Mouse (Mus musculus): ENCODE measurements around the gene Cdc25b. TPM values are rescaled to one million over a fixed set of nuclear protein-coding genes. Genes with fewer than 3 reads are reported as not detected.
"Not testable (repeated sequence)": the region's sequence is repeated elsewhere in the genome, so short reads cannot be mapped to it uniquely, and the experiment has no call there.

The Cdc25b gene
- polyA plus RNA-seq, 1 experiment from 2014 or later, result 85.7 TPM

GRCm38 (mm10) chr2:131221853-131222515 is 35.2 kb downstream of the Cdc25b start:
- H3K9me3 ChIP-seq (replicated peaks), result no peaks in the 10 kb centered on the region
- WGBS, result 74% methylated on average over 3 of the region's 3 CpGs
- H3K4me3 ChIP-seq, result no peak overlapping the region

GRCm38 (mm10) chr2:131222562-131222961 is 35.8 kb downstream of the Cdc25b start:
- Histone ChIP-seq H3K36me3 (no peaks in the 10 kb centered on the region), H3K4me3 (no peak overlapping the region), H3K4me2 (replicated peaks) (no peak overlapping the region), H3K4me1 (no peaks in the 10 kb centered on the region), H3K9ac (no peak overlapping the region), H3K27me3 (no peaks in the 10 kb centered on the region), H3K27ac (no peak overlapping the region), H3K9me3 (replicated peaks) (no peaks in the 10 kb centered on the region)
- 61% methylated on average over 5 of the region's 5 CpGs for WGBS
- no peak for ATAC-seq (ENCODE audit: low FRiP score)

More at GRCm38 (mm10) chr2:131221853-131222515, 35.2 kb downstream of the Cdc25b start:
- H3K36me3 ChIP-seq, result no peaks in the 10 kb centered on the region
- no peak for ATAC-seq (ENCODE audit: low FRiP score)
- H3K4me2 ChIP-seq (replicated peaks), result no peak overlapping the region
- no peaks in the 10 kb centered on the region for H3K4me1 ChIP-seq
- no peaks in the 10 kb centered on the region for H3K27me3 ChIP-seq
- H3K9ac ChIP-seq, result no peak overlapping the region
- no peak overlapping the region for H3K27ac ChIP-seq

- Histone ChIP-seq H3K9ac (no peak overlapping the region), H3K4me3 (no peak overlapping the region), H3K36me3 (no peaks in the 10 kb centered on the region), H3K4me1 (no peaks in the 10 kb centered on the region), H3K27ac (no peak overlapping the region), H3K4me2 (replicated peaks) (no peak overlapping the region), H3K27me3 (no peaks in the 10 kb centered on the region), H3K9me3 (replicated peaks) (no peaks in the 10 kb centered on the region)
- 62% methylated on average over 1 of the region's 1 CpGs for WGBS
- no peak for ATAC-seq (ENCODE audit: low FRiP score)
These were observed 36.8 kb downstream of the Cdc25b start for GRCm38 (mm10) chr2:131223569-131223968.

GRCm38 (mm10) chr2:131225178-131225577 is 38.4 kb downstream of the Cdc25b start:
- Histone ChIP-seq H3K36me3 (no peaks in the 10 kb centered on the region), H3K9ac (no peak overlapping the region), H3K4me3 (no peak overlapping the region), H3K9me3 (replicated peaks) (no peaks in the 10 kb centered on the region), H3K27me3 (no peaks in the 10 kb centered on the region), H3K4me2 (replicated peaks) (no peak overlapping the region), H3K27ac (no peak overlapping the region), H3K4me1 (no peaks in the 10 kb centered on the region)
- 81% methylated on average over 6 of the region's 6 CpGs for WGBS
- no peak for ATAC-seq (ENCODE audit: low FRiP score)

- not testable (repeated sequence) for H3K9ac ChIP-seq; H3K9me3 ChIP-seq (replicated peaks); H3K4me1 ChIP-seq; H3K27ac ChIP-seq; H3K4me2 ChIP-seq (replicated peaks); H3K27me3 ChIP-seq; H3K36me3 ChIP-seq; H3K4me3 ChIP-seq; ATAC-seq (ENCODE audit: low FRiP score)
- 79% methylated on average over 2 of the region's 2 CpGs for WGBS
These were observed 39.9 kb downstream of the Cdc25b start for GRCm38 (mm10) chr2:131226669-131227068.

- no peak for ATAC-seq (ENCODE audit: low FRiP score)
- 93% methylated on average over 3 of the region's 3 CpGs for WGBS
- Histone ChIP-seq H3K4me2 (replicated peaks) (no peak overlapping the region), H3K27me3 (no peaks in the 10 kb centered on the region), H3K36me3 (no peaks in the 10 kb centered on the region), H3K27ac (no peak overlapping the region), H3K4me1 (no peaks in the 10 kb centered on the region), H3K4me3 (no peak overlapping the region), H3K9me3 (replicated peaks) (no peaks in the 10 kb centered on the region), H3K9ac (no peak overlapping the region)
These were observed 40.5 kb downstream of the Cdc25b start for GRCm38 (mm10) chr2:131227243-131227642.

- Histone ChIP-seq H3K4me1 (peaks cover 17% of the 10 kb centered on the region), H3K4me3 (no peak overlapping the region), H3K36me3 (no peaks in the 10 kb centered on the region), H3K9ac (no peak overlapping the region), H3K27ac (no peak overlapping the region), H3K27me3 (no peaks in the 10 kb centered on the region), H3K4me2 (replicated peaks) (no peak overlapping the region), H3K9me3 (replicated peaks) (no peaks in the 10 kb centered on the region)
- 93% methylated on average over 2 of the region's 2 CpGs for WGBS
- no peak for ATAC-seq (ENCODE audit: low FRiP score)
These were observed 45.8 kb downstream of the Cdc25b start for GRCm38 (mm10) chr2:131232558-131232957.

GRCm38 (mm10) chr2:131233307-131234126 is 46.8 kb downstream of the Cdc25b start, which contains the start of gene Mavs:
Gene Mavs (plus strand): TSS chr2:131234063.
- H3K27ac ChIP-seq, result peak within 1 kb of the TSS; percentile 53; the same call in 1 of the 2 replicates
- ATAC-seq (ENCODE audit: low FRiP score), result peak; percentile 100
- 9% methylated on average over 29 of the region's 29 CpGs for WGBS

GRCm38 (mm10) chr2:131234127-131234650 is 47.4 kb downstream of the Cdc25b start:
- Histone ChIP-seq H3K27ac (no peak overlapping the region), H3K36me3 (no peaks in the 10 kb centered on the region), H3K9me3 (replicated peaks) (no peaks in the 10 kb centered on the region), H3K9ac (peak overlapping the region; percentile 57), H3K27me3 (no peaks in the 10 kb centered on the region), H3K4me2 (replicated peaks) (peak overlapping the region; percentile 79), H3K4me3 (peak overlapping the region; percentile 46), H3K4me1 (peaks cover 17% of the 10 kb centered on the region)
- ATAC-seq (ENCODE audit: low FRiP score), result peak; percentile 57
- WGBS, result 16% methylated on average over 28 of the region's 28 CpGs

More at GRCm38 (mm10) chr2:131233307-131234126, 46.8 kb downstream of the Cdc25b start, which contains the start of gene Mavs:
- Histone ChIP-seq H3K4me1 (peaks cover 17% of the 10 kb centered on the region), H3K4me3 (peak within 1 kb of the TSS; percentile 46), H3K9ac (peak within 1 kb of the TSS; percentile 57), H3K4me2 (replicated peaks) (peak within 1 kb of the TSS; percentile 79), H3K27me3 (no peaks in the 10 kb centered on the region), H3K9me3 (replicated peaks) (no peaks in the 10 kb centered on the region), H3K36me3 (no peaks in the 10 kb centered on the region)

GRCm38 (mm10) chr2:131234970-131235635 is 48.4 kb downstream of the Cdc25b start:
- Histone ChIP-seq H3K9ac (no peak overlapping the region), H3K4me1 (peaks cover 17% of the 10 kb centered on the region), H3K36me3 (peaks cover 3% of the 10 kb centered on the region; the same call in 1 of the 2 replicates), H3K27me3 (no peaks in the 10 kb centered on the region), H3K4me2 (replicated peaks) (peak overlapping the region; percentile 79), H3K4me3 (no peak overlapping the region), H3K9me3 (replicated peaks) (no peaks in the 10 kb centered on the region), H3K27ac (no peak overlapping the region)
- no peak for ATAC-seq (ENCODE audit: low FRiP score)
- 86% methylated on average over 7 of the region's 7 CpGs for WGBS

- H3K36me3 ChIP-seq, result peaks cover 50% of the 10 kb centered on the region
- ATAC-seq (ENCODE audit: low FRiP score), result no peak
- H3K27ac ChIP-seq, result no peak overlapping the region
- H3K27me3 ChIP-seq, result no peaks in the 10 kb centered on the region
- no peaks in the 10 kb centered on the region for H3K4me1 ChIP-seq
- no peak overlapping the region for H3K4me2 ChIP-seq (replicated peaks)
- no peak overlapping the region for H3K4me3 ChIP-seq
- no peak overlapping the region for H3K9ac ChIP-seq
- H3K9me3 ChIP-seq (replicated peaks), result no peaks in the 10 kb centered on the region
These were observed 55.4 kb downstream of the Cdc25b start for GRCm38 (mm10) chr2:131242180-131242579.

- Histone ChIP-seq H3K27me3 (no peaks in the 10 kb centered on the region), H3K27ac (no peak overlapping the region), H3K4me1 (no peaks in the 10 kb centered on the region), H3K4me2 (replicated peaks) (no peak overlapping the region), H3K4me3 (no peak overlapping the region), H3K9ac (no peak overlapping the region), H3K9me3 (replicated peaks) (no peaks in the 10 kb centered on the region), H3K36me3 (peaks cover 56% of the 10 kb centered on the region)
- 92% methylated on average over 7 of the region's 7 CpGs for WGBS
- ATAC-seq (ENCODE audit: low FRiP score), result no peak
These were observed 56.2 kb downstream of the Cdc25b start for GRCm38 (mm10) chr2:131242929-131243328.

Data from hindbrain, embryonic 12.5 days (tissue).